Mouse (Mus musculus): ENCODE data around the gene Znrd1.
A peak's percentile ranks its signal among the peaks of the same experiment; 100 is the strongest.
"Not testable (repeated sequence)": the region's sequence is repeated elsewhere in the genome, so short reads cannot be mapped to it uniquely, and the experiment has no call there.

Znrd1 gene

GRCm38 (mm10) chr17:36957999-36958743, at the start of gene Znrd1, which contains the start of gene Znrd1as:
Gene Znrd1 (minus strand): TSS chr17:36958559.
Gene Znrd1as (plus strand): TSS chr17:36958592.
- peak; percentile 86 for DNase-seq

GRCm38 (mm10) chr17:37003366-37003765, 45.0 kb upstream of the Znrd1 start:
- no peak for DNase-seq

- DNase-seq, result peak; percentile 18
Observed at GRCm38 (mm10) chr17:37002364-37003330, 44.3 kb upstream of the Znrd1 start.

- DNase-seq, result no peak
Observed at GRCm38 (mm10) chr17:37000863-37001262, 42.5 kb upstream of the Znrd1 start, which contains the start of gene Zfp57. Gene Zfp57 (plus strand): TSS chr17:37001163.

- no peak for DNase-seq
Observed at GRCm38 (mm10) chr17:36998477-36998876, 40.1 kb upstream of the Znrd1 start.

GRCm38 (mm10) chr17:36997033-36997735, 38.8 kb upstream of the Znrd1 start:
- peak; percentile 89 for DNase-seq

- no peak for DNase-seq
Observed at GRCm38 (mm10) chr17:36995448-36995847, 37.1 kb upstream of the Znrd1 start.

- no peak for DNase-seq
Observed at GRCm38 (mm10) chr17:36994528-36994927, 36.2 kb upstream of the Znrd1 start.

- DNase-seq, result no peak
Observed at GRCm38 (mm10) chr17:36993770-36994325, 35.5 kb upstream of the Znrd1 start.

- DNase-seq, result no peak
Observed at GRCm38 (mm10) chr17:36992336-36993104, 34.2 kb upstream of the Znrd1 start.

GRCm38 (mm10) chr17:36990630-36991029, 32.3 kb upstream of the Znrd1 start:
- not testable (repeated sequence) for DNase-seq

- no peak for DNase-seq
Observed at GRCm38 (mm10) chr17:36989437-36989836, 31.1 kb upstream of the Znrd1 start, which contains the start of gene H2-M5. Gene H2-M5 (minus strand): TSS chr17:36989537.

GRCm38 (mm10) chr17:36988475-36988874, 30.1 kb upstream of the Znrd1 start:
- peak; percentile 17 for DNase-seq

GRCm38 (mm10) chr17:36982253-36983155, 24.1 kb upstream of the Znrd1 start:
- DNase-seq, result no peak

- DNase-seq, result no peak
Observed at GRCm38 (mm10) chr17:36981845-36982244, 23.5 kb upstream of the Znrd1 start.

- no peak for DNase-seq
Observed at GRCm38 (mm10) chr17:36981221-36981813, 23.0 kb upstream of the Znrd1 start, which contains the start of gene 2410137M14Rik. Gene 2410137M14Rik (minus strand): TSS chr17:36981237.

GRCm38 (mm10) chr17:36973271-36973787, 15.0 kb upstream of the Znrd1 start:
- DNase-seq, result no peak

GRCm38 (mm10) chr17:36972791-36973190, 14.4 kb upstream of the Znrd1 start:
- peak; percentile 42 for DNase-seq

GRCm38 (mm10) chr17:36971172-36971850, 13.0 kb upstream of the Znrd1 start:
- DNase-seq, result no peak
